Mouse (Mus musculus) liver, embryonic 16.5 days (tissue): Measurements from ENCODE around the gene Rpf1. TPM values are rescaled to one million over a fixed set of nuclear protein-coding genes. Genes with fewer than 3 reads are reported as not detected.

ENCODE experiments used
- ATAC-seq: fragments of 200-750 bp; cut with Nextera tagmentation; 2 replicates; pipeline ENCODE4 v1.8.0; 2017; ENCODE audit warnings: low read depth, mild to moderate bottlenecking, moderate number of reproducible peaks, moderate library complexity
- H3K27ac ChIP-seq: fragments of 300-500 bp; sonication (generic); 2 replicates; pipeline ENCODE4 v1.5.1; 2014; ENCODE audit warnings: mild to moderate bottlenecking, low read length
- H3K27me3 ChIP-seq: fragments of 300-500 bp; sonication (generic); 2 replicates; pipeline ENCODE4 v1.6.1; 2014; ENCODE audit warnings: low read depth, low read length, mixed read lengths; ENCODE audit not compliant: control insufficient read depth, insufficient read depth
- H3K36me3 ChIP-seq: fragments of 300-500 bp; sonication (generic); 2 replicates; pipeline ENCODE4 v1.6.1; 2014; ENCODE audit warnings: mild to moderate bottlenecking; ENCODE audit not compliant: control insufficient read depth, insufficient read depth
- H3K4me1 ChIP-seq: fragments of 300-500 bp; sonication (generic); 2 replicates; pipeline ENCODE4 v1.6.1; 2014; ENCODE audit warnings: low read depth, low read length, mixed read lengths; ENCODE audit not compliant: control insufficient read depth
- H3K4me2 ChIP-seq: fragments of 300-500 bp; sonication (generic); 2 replicates; pipeline ENCODE4 v1.6.1; 2014; ENCODE audit warnings: low read depth, low read length, mixed read lengths
- H3K4me3 ChIP-seq: fragments of 300-500 bp; sonication (generic); 2 replicates; pipeline ENCODE4 v1.5.1; 2014; ENCODE audit warnings: low read depth, mild to moderate bottlenecking, low read length
- H3K9ac ChIP-seq: fragments of 300-500 bp; sonication (generic); 2 replicates; pipeline ENCODE4 v1.6.1; 2014; ENCODE audit warnings: low read depth, low read length
- H3K9me3 ChIP-seq: fragments of 300-500 bp; sonication (generic); replicated peaks from 2 replicates; pipeline ENCODE4 v1.6.1; 2016; ENCODE audit warnings: low read length; ENCODE audit not compliant: control insufficient read depth
- WGBS: fragments of 180-500 bp; shearing (Covaris S2); extraction: QIAGEN DNeasy Blood & Tissue Kit; methylation state at CpG from one replicate; pipeline ENCODE4 v1.1.7; 2014; ENCODE audit not compliant: insufficient replicate concordance; 5-methylcytosine and 5-hydroxymethylcytosine counted together
- polyA plus RNA-seq: library from polyadenylated mRNA; unstranded; fragments of >200 nt; fragmentation: Nextera tagmentation; extraction: Ambion mirVana; gene quantifications from 2 replicates; pipeline ENCODE4 v1.2.1, GENCODE M21; 2015

The Rpf1 gene
- polyA plus RNA-seq, 1 experiment from 2014 or later: 24.6 TPM

DNA sequence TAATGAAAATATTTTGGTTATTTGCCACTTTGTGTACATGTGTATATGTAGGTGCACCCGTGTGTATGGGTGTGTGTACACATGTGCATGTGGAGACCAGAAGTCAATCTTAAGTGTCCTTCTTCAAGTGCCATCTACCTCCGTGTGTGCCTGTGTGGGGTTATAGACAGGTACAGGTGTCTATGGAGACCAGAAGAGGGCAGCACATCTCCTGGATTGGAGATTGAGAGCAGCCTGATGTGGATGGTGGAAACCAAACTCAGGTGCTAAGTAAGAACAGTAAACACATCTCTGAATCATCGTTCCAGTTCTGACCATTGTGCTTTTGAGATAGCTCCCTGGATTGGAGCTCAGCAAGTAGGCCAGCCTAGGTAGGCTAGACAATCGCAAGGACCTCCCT, 34.8 kb downstream of the Rpf1 start:
- ATAC-seq: no peak
- Histone ChIP-seq H3K27me3 (no peaks in the 10 kb centered on the region), H3K36me3 (no peaks in the 10 kb centered on the region), H3K9me3 (no peaks in the 10 kb centered on the region), H3K4me2 (no peak overlapping the region), H3K27ac (no peak overlapping the region), H3K4me3 (no peak overlapping the region), H3K9ac (no peak overlapping the region), H3K4me1 (no peaks in the 10 kb centered on the region)
- 66% methylated on average over 4 of the region's 4 CpGs for WGBS

DNA sequence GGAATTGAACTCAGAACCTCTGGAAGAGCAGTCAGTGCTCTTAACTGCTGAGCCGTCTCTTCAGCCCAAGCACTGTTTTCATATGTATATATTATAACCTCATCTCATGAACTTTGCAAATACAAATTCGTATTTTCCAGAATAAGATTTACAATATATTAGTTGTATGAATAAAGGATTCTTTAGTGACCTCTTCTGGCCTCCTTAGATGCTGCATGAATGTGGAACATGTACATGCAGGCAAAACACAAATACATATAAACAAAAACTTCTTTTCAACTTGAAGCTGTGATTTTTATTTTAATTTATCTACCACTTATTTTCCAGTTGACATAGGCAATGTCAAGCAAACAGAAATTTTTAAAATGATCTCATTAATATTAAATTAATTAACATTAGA, 39.2 kb downstream of the Rpf1 start:
- Histone ChIP-seq H3K4me3 (no peak overlapping the region), H3K9ac (no peak overlapping the region), H3K27me3 (no peaks in the 10 kb centered on the region), H3K36me3 (no peaks in the 10 kb centered on the region), H3K9me3 (no peaks in the 10 kb centered on the region), H3K4me1 (no peaks in the 10 kb centered on the region), H3K27ac (no peak overlapping the region), H3K4me2 (no peak overlapping the region)
- no peak for ATAC-seq
- WGBS: 61% methylated on average over 2 of the region's 2 CpGs

DNA sequence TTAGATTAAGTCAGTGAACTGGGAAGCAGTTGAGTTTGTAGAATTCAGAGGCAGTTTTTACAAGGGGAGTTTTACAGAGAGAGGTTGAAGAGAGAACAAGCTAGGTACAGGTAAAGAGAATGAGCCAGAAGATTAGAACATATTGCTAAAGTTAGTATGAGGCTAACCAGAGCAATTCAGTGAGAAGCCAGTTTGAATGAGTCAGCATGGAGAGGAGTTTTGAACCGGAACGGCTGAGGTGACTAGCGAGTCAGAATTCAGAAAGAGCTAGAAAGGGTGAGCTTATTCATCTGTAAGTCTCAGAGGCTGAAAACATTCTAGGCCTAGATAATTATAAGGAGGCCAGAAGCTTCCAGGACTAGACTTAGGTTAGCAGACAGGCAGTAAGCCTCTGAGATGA, 46.8 kb downstream of the Rpf1 start:
- no peaks in the 10 kb centered on the region for H3K4me1 ChIP-seq
- no peaks in the 10 kb centered on the region for H3K27me3 ChIP-seq
- H3K27ac ChIP-seq: no peak overlapping the region
- H3K9me3 ChIP-seq: no peaks in the 10 kb centered on the region
- H3K36me3 ChIP-seq: no peaks in the 10 kb centered on the region
- no peak overlapping the region for H3K4me2 ChIP-seq
- no peak overlapping the region for H3K4me3 ChIP-seq
- H3K9ac ChIP-seq: no peak overlapping the region
- ATAC-seq: no peak
- WGBS: 81% methylated on average over 3 of the region's 3 CpGs

DNA sequence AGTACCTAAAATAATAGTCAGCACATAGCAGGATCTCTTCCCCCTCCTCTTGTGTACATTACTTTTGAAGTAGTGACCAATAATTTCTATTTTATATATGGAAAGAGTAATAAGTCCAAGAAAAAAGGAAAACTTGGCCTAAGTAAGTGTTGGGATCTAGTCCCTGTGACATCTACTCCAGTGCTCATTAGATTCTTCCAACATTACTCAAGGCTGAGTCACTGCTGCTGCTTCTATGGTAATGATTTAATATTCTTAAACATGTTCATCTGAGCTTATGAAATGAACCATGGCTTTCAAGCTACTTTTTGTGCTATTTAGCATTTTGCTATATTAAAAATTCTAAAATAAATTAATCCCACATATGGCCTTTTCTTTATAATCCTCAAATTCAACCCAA, 47.5 kb downstream of the Rpf1 start:
- Histone ChIP-seq H3K36me3 (no peaks in the 10 kb centered on the region), H3K9ac (no peak overlapping the region), H3K27me3 (no peaks in the 10 kb centered on the region), H3K27ac (no peak overlapping the region), H3K4me1 (no peaks in the 10 kb centered on the region), H3K4me3 (no peak overlapping the region), H3K4me2 (no peak overlapping the region), H3K9me3 (no peaks in the 10 kb centered on the region)
- no peak for ATAC-seq

DNA sequence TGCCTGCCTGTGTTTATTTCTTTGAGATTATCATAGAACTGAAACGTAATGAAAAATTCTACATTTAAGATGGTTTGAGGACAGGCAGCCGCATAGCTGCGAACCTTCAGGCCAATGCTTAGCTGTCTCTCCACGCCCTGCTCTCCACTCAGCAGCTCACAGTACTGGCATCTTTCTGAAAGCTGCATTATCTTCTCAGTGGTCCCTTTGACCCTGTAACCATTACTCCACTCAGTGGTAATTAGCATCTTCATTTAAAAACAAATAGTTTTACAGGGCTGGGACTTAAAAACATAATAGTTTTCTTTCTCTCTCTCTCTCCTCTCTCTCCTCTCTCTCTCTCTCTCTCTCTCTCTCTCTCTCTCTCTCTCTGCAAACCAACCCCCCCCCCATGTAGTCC, 48.6 kb downstream of the Rpf1 start:
- WGBS: 79% methylated on average over 4 of the region's 4 CpGs

DNA sequence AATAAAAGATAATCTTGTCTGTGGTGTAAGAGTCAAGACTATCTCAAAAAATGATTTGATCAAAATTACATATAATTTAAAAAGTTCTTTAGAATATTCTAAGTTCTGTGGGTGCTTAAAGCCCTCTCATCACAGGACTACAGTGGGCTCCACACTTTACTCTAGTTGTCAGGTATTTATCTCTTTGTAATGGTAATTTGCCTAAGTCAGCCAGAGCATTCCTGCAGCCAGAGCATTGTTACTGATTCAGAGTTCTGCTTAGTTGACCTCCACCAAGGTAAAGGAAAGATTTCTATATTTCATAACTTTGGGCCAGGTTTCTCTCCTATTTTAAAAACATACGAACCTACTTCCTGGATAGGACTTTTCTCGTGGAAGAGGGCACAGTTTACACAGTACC, 52.0 kb downstream of the Rpf1 start:
- Histone ChIP-seq H3K27ac (no peak overlapping the region), H3K27me3 (no peaks in the 10 kb centered on the region), H3K9me3 (no peaks in the 10 kb centered on the region), H3K9ac (no peak overlapping the region), H3K4me2 (no peak overlapping the region), H3K4me1 (no peaks in the 10 kb centered on the region), H3K36me3 (no peaks in the 10 kb centered on the region), H3K4me3 (no peak overlapping the region)
- ATAC-seq: no peak
- 63% methylated on average over 2 of the region's 2 CpGs for WGBS

More for the DNA sequence above, 48.6 kb downstream of the Rpf1 start:
- H3K36me3 ChIP-seq: no peaks in the 10 kb centered on the region
- no peaks in the 10 kb centered on the region for H3K4me1 ChIP-seq
- H3K27ac ChIP-seq: no peak overlapping the region
- H3K9me3 ChIP-seq: no peaks in the 10 kb centered on the region
- H3K9ac ChIP-seq: no peak overlapping the region
- no peaks in the 10 kb centered on the region for H3K27me3 ChIP-seq
- no peak overlapping the region for H3K4me2 ChIP-seq
- ATAC-seq: no peak
- no peak overlapping the region for H3K4me3 ChIP-seq

DNA sequence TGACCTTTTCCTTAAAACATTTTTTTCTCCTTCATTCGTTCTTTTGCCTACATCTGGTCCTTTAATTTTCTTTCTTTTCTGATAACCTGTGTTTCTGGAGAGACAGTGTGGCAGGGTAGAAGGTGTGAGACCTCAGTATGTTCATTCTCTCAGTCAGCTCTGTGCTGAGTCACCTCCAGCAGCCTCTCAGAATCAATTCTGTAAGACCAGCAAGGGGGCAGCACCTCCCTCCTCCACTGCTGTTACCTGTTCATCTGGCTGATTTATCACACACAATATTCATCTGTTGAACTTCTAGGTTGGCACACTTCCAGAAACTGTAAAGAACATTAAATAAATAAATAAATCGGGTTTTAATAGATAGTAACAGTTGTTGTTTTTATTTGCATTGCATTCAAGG, 58.3 kb downstream of the Rpf1 start:
- Histone ChIP-seq H3K4me2 (no peak overlapping the region), H3K27me3 (no peaks in the 10 kb centered on the region), H3K4me1 (no peaks in the 10 kb centered on the region), H3K36me3 (no peaks in the 10 kb centered on the region), H3K9me3 (no peaks in the 10 kb centered on the region), H3K27ac (no peak overlapping the region), H3K9ac (no peak overlapping the region), H3K4me3 (no peak overlapping the region)
- ATAC-seq: peak; percentile 53; the same call in 1 of the 2 replicates
- WGBS: 46% methylated on average over 2 of the region's 2 CpGs

Other genes starting within 250 kb of the Rpf1 start
- 60.7 and 67.5 TPM in 2 replicates for gene Ssx2ip, start 116.8 kb downstream of the Rpf1 start, polyA plus RNA-seq
- gene Ctbs, start 71.6 kb downstream of the Rpf1 start, polyA plus RNA-seq: 6.2 and 7.2 TPM in 2 replicates
- gene Spata1, start 21.7 kb downstream of the Rpf1 start, polyA plus RNA-seq: 1.0 and 1.1 TPM in 2 replicates
- gene Gng5, start 21.6 kb downstream of the Rpf1 start, polyA plus RNA-seq: 573 and 596 TPM in 2 replicates
- gene Uox, start 49.0 kb upstream of the Rpf1 start, polyA plus RNA-seq: 97.0 and 121 TPM in 2 replicates
- 4.4 and 4.8 TPM in 2 replicates for gene Dnase2b, start 94.2 kb upstream of the Rpf1 start, polyA plus RNA-seq
- gene 4930503B20Rik, start 129.9 kb upstream of the Rpf1 start, polyA plus RNA-seq: not detected in 2 replicates
- gene Samd13, start 164.2 kb upstream of the Rpf1 start, polyA plus RNA-seq: 0.25 and 0.37 TPM in 2 replicates